Mouse (Mus musculus): ENCODE measurements around the gene Trio.

- peak; percentile 55; the same call in 1 of the 2 replicates for TF ChIP-seq POLR2A (IDR thresholded peaks at IDR 0.05; ENCODE audit: borderline replicate concordance, insufficient read depth, low read length)
- no peak for TF ChIP-seq CTCF (IDR thresholded peaks at IDR 0.05; ENCODE audit: borderline replicate concordance, insufficient read depth, low read depth, low read length)
These were observed 86.8 kb downstream of the Trio start for GRCm38 (mm10) chr15:27938886-27939285.
